Mouse (Mus musculus) embryonic facial prominence, embryonic 12.5 days (tissue): Measurements from ENCODE around the gene A930033H14Rik. TPM values are rescaled to one million over a fixed set of nuclear protein-coding genes. Genes with fewer than 3 reads are reported as not detected.
A peak's percentile ranks its signal among the peaks of the same experiment; 100 is the strongest.

Experiments used
- ATAC-seq: fragments of 200-750 bp; cut with Nextera tagmentation; 2 replicates; pipeline ENCODE4 v1.8.0; 2017; ENCODE audit not compliant: insufficient number of reproducible peaks, insufficient read depth, low FRiP score, low TSS enrichment
- H3K27ac ChIP-seq: fragments of 300-500 bp; sonication (generic); 2 replicates; pipeline ENCODE4 v1.5.1; 2016; ENCODE audit warnings: mild to moderate bottlenecking
- H3K27me3 ChIP-seq: fragments of 300-500 bp; sonication (generic); 2 replicates; pipeline ENCODE4 v1.6.1; 2016; ENCODE audit warnings: mild to moderate bottlenecking, moderate library complexity
- H3K36me3 ChIP-seq: fragments of 300-500 bp; sonication (generic); 2 replicates; pipeline ENCODE4 v1.6.1; 2016; ENCODE audit warnings: mild to moderate bottlenecking
- H3K4me1 ChIP-seq: fragments of 300-500 bp; sonication (generic); 2 replicates; pipeline ENCODE4 v1.6.1; 2016
- H3K4me2 ChIP-seq: fragments of 300-500 bp; sonication (generic); replicated peaks from 2 replicates; pipeline ENCODE4 v1.6.1; 2016; ENCODE audit warnings: mild to moderate bottlenecking, moderate library complexity
- H3K4me3 ChIP-seq: fragments of 300-500 bp; sonication (generic); 2 replicates; pipeline ENCODE4 v1.5.1; 2016; ENCODE audit warnings: mild to moderate bottlenecking
- H3K9ac ChIP-seq: fragments of 300-500 bp; sonication (generic); 2 replicates; pipeline ENCODE4 v1.6.1; 2016; ENCODE audit warnings: mild to moderate bottlenecking, moderate library complexity
- H3K9me3 ChIP-seq: fragments of 300-500 bp; sonication (generic); 2 replicates; pipeline ENCODE4 v1.6.1; 2016; ENCODE audit warnings: mild to moderate bottlenecking, moderate library complexity
- WGBS: fragments of 180-500 bp; shearing (Covaris S2); methylation state at CpG from one replicate; pipeline ENCODE4 v1.1.7; 2016; 5-methylcytosine and 5-hydroxymethylcytosine counted together
- polyA plus RNA-seq: library from polyadenylated mRNA; unstranded; fragments of >200 nt; fragmentation: Nextera tagmentation; extraction: Ambion mirVana; gene quantifications from 2 replicates; pipeline ENCODE4 v1.2.1, GENCODE M21; 2016

The A930033H14Rik gene
- 3.0 and 3.3 TPM in 2 replicates for polyA plus RNA-seq

DNA sequence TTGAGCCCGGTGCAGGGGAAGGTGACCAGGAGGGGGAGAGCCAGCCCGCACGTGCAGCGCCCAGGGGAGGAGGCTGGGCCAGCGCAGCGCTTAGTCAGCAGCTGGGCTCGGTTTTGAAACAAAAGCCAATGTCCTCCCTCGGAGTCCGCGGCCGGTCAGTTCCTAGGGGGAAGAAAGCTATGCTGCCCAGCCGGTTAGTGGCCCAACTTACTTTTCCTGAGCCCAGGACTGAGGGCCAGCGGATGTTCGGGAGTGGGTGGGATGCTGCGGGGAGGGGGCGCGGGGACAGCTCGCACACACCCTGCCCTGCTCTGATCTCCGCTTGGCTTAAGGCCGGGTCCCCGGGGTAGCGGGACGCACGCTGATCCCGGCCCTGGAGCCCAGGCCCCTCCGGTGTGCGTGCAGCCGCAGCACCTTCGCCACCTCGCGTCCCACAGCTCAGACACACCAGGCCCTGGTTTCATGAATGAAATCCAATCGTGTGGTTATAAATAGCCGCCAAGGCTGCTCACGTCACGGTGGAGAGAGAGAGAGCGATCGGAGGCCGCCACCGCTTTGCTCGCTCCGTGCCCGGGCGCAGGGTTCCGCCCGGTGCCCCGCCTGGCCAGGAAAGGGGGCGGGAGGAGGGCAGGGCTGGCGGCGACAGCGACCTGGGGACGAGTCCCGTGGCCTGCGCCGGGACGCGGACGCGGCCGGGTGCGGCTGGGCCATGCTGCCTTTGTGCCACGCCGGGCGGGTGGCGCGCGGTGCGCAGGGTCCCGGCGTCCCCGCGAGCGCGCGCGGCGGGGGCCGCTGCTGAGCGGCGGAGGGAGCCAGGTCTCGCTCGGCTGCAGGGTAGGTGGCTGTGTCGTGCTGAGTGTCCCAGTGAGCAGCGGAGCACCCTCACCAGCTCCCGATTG, at the start of gene A930033H14Rik:
A930033H14Rik (minus strand) TSS at position 557 of the 899 bp plus-strand sequence.
- peak; percentile 85 for ATAC-seq
- H3K4me1 ChIP-seq = peaks cover 9% of the 10 kb centered on the region
- H3K9ac ChIP-seq = peak within 1 kb of the TSS; percentile 96
- H3K9me3 ChIP-seq = no peaks in the 10 kb centered on the region
- H3K27me3 ChIP-seq = no peaks in the 10 kb centered on the region
- 1% methylated on average over 64 of the region's 84 CpGs for WGBS
- H3K4me3 ChIP-seq = peak within 1 kb of the TSS; percentile 78
- H3K36me3 ChIP-seq = peaks cover 15% of the 10 kb centered on the region
- H3K4me2 ChIP-seq = peak within 1 kb of the TSS; percentile 81
- peak within 1 kb of the TSS; percentile 99 for H3K27ac ChIP-seq

DNA sequence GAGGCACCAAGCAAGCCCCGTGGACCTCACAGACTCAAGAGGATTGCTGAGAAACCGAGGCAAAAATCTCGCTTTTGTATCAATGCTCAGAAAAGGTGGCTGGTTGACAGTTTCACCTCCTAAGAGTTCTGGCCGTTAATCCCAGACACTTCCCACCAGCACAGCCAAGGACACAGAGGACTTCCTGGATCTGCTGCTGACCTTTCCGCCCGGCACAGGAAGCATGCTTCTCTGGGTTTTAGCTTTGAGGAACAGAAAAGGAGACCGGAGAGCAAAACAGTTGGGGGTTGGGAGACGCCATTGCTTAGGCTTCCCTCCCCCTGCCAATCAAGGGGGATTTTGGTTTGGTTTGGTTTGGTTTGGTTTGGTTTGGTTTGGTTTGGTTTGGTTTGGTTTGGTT, 47.0 kb upstream of the A930033H14Rik start:
- WGBS = 86% methylated on average over 8 of the region's 8 CpGs
- ATAC-seq = no peak

DNA sequence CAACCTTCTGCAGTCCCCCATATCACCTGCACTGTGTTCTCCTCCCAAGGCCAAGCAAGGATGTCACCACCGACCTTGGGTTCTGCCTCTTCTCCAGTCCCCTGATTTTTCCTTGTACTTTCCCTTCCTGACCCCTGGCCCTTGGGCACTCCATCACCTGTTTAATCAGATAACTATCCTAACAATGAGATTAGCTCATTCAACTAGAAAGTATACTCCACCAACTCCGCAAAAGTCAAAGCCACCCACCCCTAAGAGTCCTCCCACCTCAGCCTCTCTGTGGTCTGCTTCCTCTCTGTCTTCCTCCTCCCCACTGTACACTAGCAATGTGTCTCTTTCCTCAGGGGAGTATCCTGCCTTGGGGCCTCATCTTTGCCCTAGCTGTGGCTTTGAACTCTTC, 46.3 kb upstream of the A930033H14Rik start:
- H3K27me3 ChIP-seq = no peaks in the 10 kb centered on the region
- peaks cover 30% of the 10 kb centered on the region for H3K4me1 ChIP-seq
- no peak overlapping the region for H3K4me2 ChIP-seq
- H3K9ac ChIP-seq = no peak overlapping the region
- ATAC-seq = no peak
- H3K9me3 ChIP-seq = no peaks in the 10 kb centered on the region
- H3K4me3 ChIP-seq = no peak overlapping the region
- 81% methylated on average over 2 of the region's 2 CpGs for WGBS
- 0 out of 2 replicates have a peak, but pooled peaks cover 4% of the 10 kb centered on the region for H3K36me3 ChIP-seq
- H3K27ac ChIP-seq = 0 out of 2 replicates have a peak overlapping the region, but pooled peaks have one; percentile 19

More for the DNA sequence above, 47.0 kb upstream of the A930033H14Rik start:
- H3K27me3 ChIP-seq = no peaks in the 10 kb centered on the region
- no peak overlapping the region for H3K4me3 ChIP-seq
- peaks cover 27% of the 10 kb centered on the region for H3K4me1 ChIP-seq
- H3K27ac ChIP-seq = no peak overlapping the region
- H3K36me3 ChIP-seq = 0 out of 2 replicates have a peak, but pooled peaks cover 4% of the 10 kb centered on the region
- H3K4me2 ChIP-seq = no peak overlapping the region
- no peak overlapping the region for H3K9ac ChIP-seq
- H3K9me3 ChIP-seq = no peaks in the 10 kb centered on the region

DNA sequence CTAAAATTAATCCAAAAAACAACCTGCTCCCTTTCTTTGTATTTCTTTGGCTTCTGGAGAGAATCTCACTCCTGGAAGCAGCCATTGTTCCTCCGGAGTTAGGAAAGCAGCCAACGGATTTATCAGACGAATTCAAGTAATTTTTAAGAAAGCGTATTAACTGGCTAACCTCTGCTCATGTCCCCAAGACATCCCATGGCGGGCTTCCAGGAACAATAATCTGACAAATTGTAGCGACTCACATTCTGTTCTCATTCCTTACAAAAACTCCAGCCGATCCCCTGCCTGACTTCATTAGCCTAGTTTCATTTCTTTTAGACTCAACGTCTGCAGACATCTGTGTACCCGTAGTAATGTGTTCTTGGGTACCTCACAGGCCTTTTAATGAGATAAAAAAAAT, 45.7 kb upstream of the A930033H14Rik start:
- H3K27me3 ChIP-seq = no peaks in the 10 kb centered on the region
- H3K4me3 ChIP-seq = no peak overlapping the region
- no peaks in the 10 kb centered on the region for H3K9me3 ChIP-seq
- H3K36me3 ChIP-seq = 0 out of 2 replicates have a peak, but pooled peaks cover 4% of the 10 kb centered on the region
- 0 out of 2 replicates have a peak overlapping the region, but pooled peaks have one; percentile 19 for H3K27ac ChIP-seq
- H3K4me2 ChIP-seq = no peak overlapping the region
- no peak for ATAC-seq
- 72% methylated on average over 9 of the region's 9 CpGs for WGBS
- H3K4me1 ChIP-seq = peaks cover 36% of the 10 kb centered on the region
- no peak overlapping the region for H3K9ac ChIP-seq

DNA sequence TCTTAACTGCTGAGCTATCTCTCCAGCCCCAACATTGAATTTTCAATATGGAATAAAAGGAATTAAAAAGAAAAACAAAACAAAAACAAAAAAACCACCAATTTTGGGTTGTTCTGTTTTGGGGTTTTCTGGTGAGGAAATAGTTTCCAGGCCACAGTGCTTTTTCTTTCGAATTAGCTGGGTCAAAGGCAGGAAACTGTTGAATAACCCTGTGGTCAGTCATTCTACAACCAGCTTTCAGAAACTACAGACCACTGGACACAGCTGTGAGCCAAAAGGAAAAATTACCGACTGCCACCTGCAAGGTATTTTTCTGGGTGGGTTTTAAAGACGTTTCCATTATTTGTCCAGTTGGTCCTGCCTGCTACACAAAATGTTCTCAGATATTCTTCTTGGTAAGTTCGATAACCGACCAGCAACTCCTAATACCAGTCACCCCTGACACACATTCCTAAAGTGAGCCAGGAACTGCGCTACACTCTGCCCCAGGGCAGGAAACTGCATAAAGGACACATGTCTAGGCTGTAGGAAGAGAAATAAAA, 44.8 kb upstream of the A930033H14Rik start:
- H3K4me1 ChIP-seq = peaks cover 30% of the 10 kb centered on the region
- H3K9me3 ChIP-seq = no peaks in the 10 kb centered on the region
- H3K4me2 ChIP-seq = no peak overlapping the region
- no peak overlapping the region for H3K27ac ChIP-seq
- no peaks in the 10 kb centered on the region for H3K27me3 ChIP-seq
- H3K9ac ChIP-seq = no peak overlapping the region
- H3K36me3 ChIP-seq = 0 out of 2 replicates have a peak, but pooled peaks cover 4% of the 10 kb centered on the region
- no peak overlapping the region for H3K4me3 ChIP-seq
- 57% methylated on average over 6 of the region's 6 CpGs for WGBS
- ATAC-seq = no peak

DNA sequence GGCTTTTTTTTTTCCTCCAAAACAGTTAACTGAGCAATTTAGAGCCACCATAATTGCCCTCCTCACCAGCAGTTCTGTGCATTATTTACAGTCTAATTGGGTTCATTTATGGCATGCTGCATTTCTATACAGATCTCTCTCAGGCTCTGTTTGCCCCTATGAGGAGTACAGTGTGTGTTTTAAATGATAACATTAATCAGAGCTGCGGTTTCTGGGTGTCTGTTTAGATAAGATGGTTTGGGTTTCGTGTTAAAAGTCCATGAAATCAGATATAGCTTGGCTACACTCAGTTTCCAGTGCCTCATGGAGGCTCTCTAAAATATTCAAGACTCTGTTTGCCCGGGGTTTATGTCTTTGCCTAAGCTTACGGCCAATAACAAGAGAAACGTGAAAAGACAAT, 42.7 kb upstream of the A930033H14Rik start:
- ATAC-seq = no peak
- H3K27me3 ChIP-seq = no peaks in the 10 kb centered on the region
- no peaks in the 10 kb centered on the region for H3K9me3 ChIP-seq
- H3K4me2 ChIP-seq = no peak overlapping the region
- no peak overlapping the region for H3K4me3 ChIP-seq
- H3K9ac ChIP-seq = no peak overlapping the region
- WGBS = 67% methylated on average over 5 of the region's 5 CpGs
- no peak overlapping the region for H3K27ac ChIP-seq
- H3K4me1 ChIP-seq = peaks cover 20% of the 10 kb centered on the region
- H3K36me3 ChIP-seq = peaks cover 15% of the 10 kb centered on the region; the same call in 1 of the 2 replicates

DNA sequence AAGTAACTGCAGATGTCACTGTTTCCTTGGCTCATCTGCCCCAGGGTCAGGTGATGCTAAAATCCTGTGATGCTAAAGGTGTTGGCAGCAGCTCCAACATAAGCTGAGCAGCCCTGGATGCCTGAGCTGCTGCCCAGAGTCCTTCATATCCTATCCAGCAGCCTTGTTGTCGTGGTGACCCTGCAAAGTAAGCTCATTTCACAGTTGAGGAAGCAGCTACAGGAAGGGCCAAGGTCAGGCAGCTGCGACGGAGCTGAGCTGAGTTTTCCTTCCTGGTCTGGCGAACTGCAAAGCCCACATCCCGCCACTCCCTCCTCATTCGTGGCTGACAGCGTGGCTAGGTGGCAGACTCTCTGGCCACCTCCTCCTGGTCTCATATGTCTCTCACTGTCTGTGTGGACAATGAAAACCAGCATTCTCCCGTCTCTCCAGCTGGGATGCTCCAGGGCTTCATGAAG, 41.5 kb upstream of the A930033H14Rik start:
- Histone ChIP-seq H3K4me1 (peaks cover 20% of the 10 kb centered on the region), H3K9ac (no peak overlapping the region), H3K36me3 (peaks cover 23% of the 10 kb centered on the region), H3K4me3 (no peak overlapping the region), H3K9me3 (no peaks in the 10 kb centered on the region), H3K4me2 (no peak overlapping the region), H3K27ac (peak overlapping the region; percentile 43), H3K27me3 (no peaks in the 10 kb centered on the region)
- WGBS = 20% methylated on average over 8 of the region's 8 CpGs
- ATAC-seq = no peak; the same call in 1 of the 2 replicates

DNA sequence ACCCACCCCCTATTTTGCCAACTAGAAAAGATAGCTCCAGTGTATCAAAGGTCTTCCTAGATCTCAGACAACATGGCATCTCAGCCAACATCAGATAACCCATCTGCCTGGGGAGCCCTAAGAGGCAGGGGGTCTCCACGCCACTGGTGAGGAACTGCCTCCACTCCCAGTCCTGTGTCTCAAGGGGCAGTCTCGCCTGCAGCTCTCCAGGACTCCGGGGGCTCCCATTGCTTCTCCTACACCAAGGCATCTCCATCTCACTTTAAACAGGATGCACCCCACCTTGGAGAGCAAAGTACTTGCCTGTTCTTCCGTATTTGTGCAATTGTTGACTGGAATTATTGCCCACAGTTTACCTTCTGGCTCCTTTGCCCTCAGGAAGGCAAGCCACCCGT, 40.8 kb upstream of the A930033H14Rik start:
- Histone ChIP-seq H3K4me2 (no peak overlapping the region), H3K36me3 (peaks cover 25% of the 10 kb centered on the region), H3K4me1 (peaks cover 20% of the 10 kb centered on the region), H3K4me3 (no peak overlapping the region), H3K9me3 (no peaks in the 10 kb centered on the region), H3K9ac (no peak overlapping the region), H3K27ac (peak overlapping the region; percentile 43), H3K27me3 (no peaks in the 10 kb centered on the region)
- ATAC-seq = no peak
- WGBS = 72% methylated on average over 5 of the region's 5 CpGs

DNA sequence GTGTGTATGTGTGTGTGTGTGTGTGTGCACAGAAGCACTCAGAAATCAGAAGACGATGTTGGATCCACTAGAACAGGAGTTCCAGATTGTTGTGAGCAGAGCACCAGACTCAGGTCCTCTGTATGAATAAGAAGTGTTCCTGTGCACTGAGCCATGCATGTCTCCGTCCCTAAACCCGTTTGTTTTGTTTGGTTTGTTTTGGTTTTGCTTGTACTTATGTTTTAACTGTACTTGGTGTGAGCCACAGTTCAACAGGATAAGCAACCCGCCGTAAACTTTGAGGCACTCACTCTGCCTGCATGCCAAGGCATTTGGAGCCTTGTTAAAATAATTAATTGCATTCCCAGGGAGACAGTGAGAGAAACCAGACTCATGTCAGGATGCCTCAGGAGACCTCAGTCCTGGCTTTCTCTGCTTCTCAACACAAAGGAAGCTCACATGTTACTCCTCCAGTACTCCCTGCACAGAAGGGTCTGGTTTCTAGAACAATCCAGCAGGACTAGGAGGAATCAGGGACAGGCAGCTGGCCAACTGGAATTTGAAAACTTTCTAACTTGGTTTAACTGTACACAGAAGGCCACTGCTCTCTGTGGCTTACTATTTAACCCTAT, 40.3 kb upstream of the A930033H14Rik start:
- Histone ChIP-seq H3K9me3 (no peaks in the 10 kb centered on the region), H3K4me2 (no peak overlapping the region), H3K9ac (no peak overlapping the region), H3K36me3 (peaks cover 25% of the 10 kb centered on the region), H3K27me3 (no peaks in the 10 kb centered on the region), H3K27ac (peak overlapping the region; percentile 43), H3K4me1 (peaks cover 20% of the 10 kb centered on the region), H3K4me3 (no peak overlapping the region)
- ATAC-seq = peak; percentile 70; the same call in 1 of the 2 replicates
- 46% methylated on average over 5 of the region's 5 CpGs for WGBS

DNA sequence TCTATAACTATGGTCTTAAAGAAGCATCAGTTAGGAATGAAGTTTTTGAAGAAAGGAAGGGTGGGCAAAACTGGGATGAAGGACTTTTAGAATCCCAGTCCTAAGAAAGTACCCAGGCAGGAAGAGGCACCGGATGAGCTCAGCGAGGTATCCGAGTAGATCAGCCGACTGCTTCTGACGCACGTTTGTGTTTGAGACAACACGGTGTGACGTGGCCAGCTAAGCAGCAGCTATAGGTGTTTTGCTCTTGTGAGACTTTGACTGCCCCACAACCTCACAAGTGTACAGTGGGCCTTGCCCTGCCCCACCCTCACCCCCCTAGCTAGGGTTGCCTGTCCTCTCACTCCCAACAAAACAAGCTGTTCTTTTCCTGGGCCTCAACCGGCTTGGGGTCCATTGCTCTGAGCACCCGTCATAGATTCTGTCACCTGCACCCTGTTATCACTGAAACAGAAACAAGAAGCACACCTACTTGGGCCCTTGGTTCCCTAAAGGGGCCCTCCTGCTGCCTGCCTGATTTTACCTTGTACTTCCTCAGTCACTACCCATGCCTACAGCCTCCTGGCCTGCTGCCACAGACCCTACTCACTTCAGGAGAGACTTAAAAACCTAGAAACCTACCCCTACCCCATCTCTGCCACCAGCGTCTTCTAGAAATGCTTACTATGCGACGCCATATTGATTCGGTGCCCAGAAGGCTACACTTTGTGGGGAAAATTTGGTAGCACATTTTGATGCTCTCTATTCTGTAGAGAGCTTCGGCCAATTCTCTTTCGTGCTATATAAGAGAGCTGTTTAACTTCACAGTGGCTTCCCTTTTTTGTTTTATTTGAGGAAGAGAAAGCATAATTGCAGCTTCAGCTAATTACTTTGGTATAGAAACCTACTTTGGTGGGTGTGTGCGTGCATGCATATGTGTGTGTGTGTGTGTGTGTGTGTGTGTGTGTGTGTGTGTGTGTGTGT, 39.5 kb upstream of the A930033H14Rik start:
- Histone ChIP-seq H3K4me3 (no peak overlapping the region), H3K4me1 (peaks cover 20% of the 10 kb centered on the region), H3K36me3 (peaks cover 25% of the 10 kb centered on the region), H3K27ac (peak overlapping the region; percentile 43; the same call in 1 of the 2 replicates), H3K9me3 (no peaks in the 10 kb centered on the region), H3K4me2 (no peak overlapping the region), H3K27me3 (no peaks in the 10 kb centered on the region), H3K9ac (no peak overlapping the region)
- no peak for ATAC-seq
- 89% methylated on average over 17 of the region's 17 CpGs for WGBS

DNA sequence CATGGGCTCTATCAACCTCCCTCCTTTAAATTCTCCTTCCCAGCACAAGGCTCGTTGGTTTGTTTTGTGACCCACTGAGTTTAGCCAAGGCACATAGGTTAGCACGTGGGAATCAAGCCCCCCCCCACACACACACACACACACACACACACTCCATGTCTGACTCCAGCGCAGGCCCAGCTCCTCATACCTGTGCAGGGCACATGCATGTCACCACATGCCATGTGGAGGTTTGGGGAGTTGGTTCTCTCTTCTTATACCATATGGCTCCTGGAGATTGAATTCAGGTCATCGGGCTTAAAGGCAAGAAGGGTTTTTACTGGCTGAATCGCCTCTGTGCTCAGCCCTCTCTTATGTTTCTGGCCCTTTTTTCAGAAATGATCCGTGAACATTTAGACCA, 38.4 kb upstream of the A930033H14Rik start:
- H3K9me3 ChIP-seq = no peaks in the 10 kb centered on the region
- no peak overlapping the region for H3K4me2 ChIP-seq
- H3K27me3 ChIP-seq = no peaks in the 10 kb centered on the region
- no peak overlapping the region for H3K9ac ChIP-seq
- no peak for ATAC-seq
- H3K4me1 ChIP-seq = peaks cover 20% of the 10 kb centered on the region
- H3K36me3 ChIP-seq = peaks cover 25% of the 10 kb centered on the region
- H3K4me3 ChIP-seq = no peak overlapping the region
- 84% methylated on average over 6 of the region's 6 CpGs for WGBS
- no peak overlapping the region for H3K27ac ChIP-seq
